9 mouse cellular contexts compared by ENCODE assay signal in the genomic region with DNA sequence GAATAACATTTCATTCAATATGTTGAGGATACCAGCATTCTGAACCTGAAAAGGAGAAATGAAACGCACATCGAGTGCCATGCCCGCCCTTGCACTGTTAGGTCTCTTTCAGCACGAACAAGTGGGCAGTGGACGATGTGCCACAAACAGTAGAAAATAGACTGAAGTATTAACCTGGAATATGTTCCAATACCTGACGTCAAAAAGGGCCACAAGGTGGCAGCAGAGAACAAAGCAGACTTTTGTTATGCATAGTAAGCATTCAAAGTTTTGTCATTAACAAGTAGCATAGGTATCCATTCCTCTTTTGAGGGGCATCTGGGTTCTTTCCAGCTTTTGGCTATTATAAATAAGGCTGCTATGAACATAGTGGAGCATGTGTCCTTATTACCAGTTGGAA.
DNase-seq lines count a peak whose midpoint lies in the region; ATAC-seq and TF ChIP-seq lines count a peak whose summit lies in the region.
"Had no signal": no experiment of that assay in that cellular context is flagged by ENCODE, and none has a peak within 500 bp of the region (broad histone marks: within the 10 kb centered on the region; RNA-seq: fewer than 3 reads in every experiment).

No protein-coding gene starts in this region.

- WGBS in hindbrain, embryonic 10.5 days: 70% methylated on average over 6 of the region's 6 CpGs
- WGBS in hindbrain, embryonic 12.5 days: 68% methylated on average over 6 of the region's 6 CpGs
- WGBS in heart, postnatal 0 days: 45% methylated on average over 6 of the region's 6 CpGs

- peak; percentile 25 to 86 (median 61); a peak in 4 of 6 replicates for TF ChIP-seq CTCF in MEL (IDR thresholded peaks at IDR 0.05 in 2 of 3, conservative IDR thresholded peaks at IDR 0.05 in 1 of 3; ENCODE audit: control insufficient read depth in 1 of 3, insufficient read depth in 1 of 3, low read depth in 2 of 3, low read length in 3 of 3, poor library complexity in 1 of 3, severe bottlenecking in 1 of 3)
- peak; percentile 72 for TF ChIP-seq CTCF in heart, postnatal 0 days (IDR thresholded peaks at IDR 0.05; ENCODE audit: low read depth)

- no peak overlapping the region for H3K27ac ChIP-seq in hindbrain, embryonic 10.5 days
- no peak overlapping the region for H3K27ac ChIP-seq in hindbrain, embryonic 12.5 days
- no peak overlapping the region for H3K27ac ChIP-seq in MEL (ENCODE audit: control insufficient read depth, low read depth, low read length)
- no peak overlapping the region for H3K27ac ChIP-seq in heart, postnatal 0 days (ENCODE audit: low read depth)
- H3K27ac ChIP-seq: limb, embryonic 12.5 days had no signal

- peak; percentile 12 for DNase-seq in hindbrain, embryonic 10.5 days (ENCODE audit: low spot score)
- peak; percentile 82 for DNase-seq in MEL (ENCODE audit: low read depth, low spot score)
- DNase-seq in cerebellum, adult 18-20 months: peak; percentile 52 to 58
- DNase-seq in heart, postnatal 0 days (ENCODE audit: low spot score): peak; percentile 15
- DNase-seq in left cerebral cortex, adult 18-20 months (ENCODE audit: low spot score in 2 of 2): peak; percentile 55 to 66
- peak; percentile 41 for DNase-seq in naive thymus-derived CD4-positive, alpha-beta T cell, adult 2 months (ENCODE audit: low read depth)
- peak; percentile 35 for DNase-seq in thymus, postnatal 25 days

- no peaks in the 10 kb centered on the region for H3K4me1 ChIP-seq in hindbrain, embryonic 10.5 days (replicated peaks)
- H3K4me1 ChIP-seq in hindbrain, embryonic 12.5 days: no peaks in the 10 kb centered on the region
- peaks cover 0 to 2% of the 10 kb centered on the region in 2 experiments; a peak in 1 of 4 replicates for H3K4me1 ChIP-seq in MEL (ENCODE audit: control insufficient read depth in 1 of 2, insufficient read depth in 2 of 2, low read length in 2 of 2)
- H3K4me1 ChIP-seq in heart, postnatal 0 days (ENCODE audit: control insufficient read depth, insufficient read depth): no peaks in the 10 kb centered on the region
- H3K4me1 ChIP-seq: limb, embryonic 12.5 days had no signal

- TF ChIP-seq RAD21 in MEL (IDR thresholded peaks at IDR 0.05; ENCODE audit: low read depth, low read length): peak; percentile 89

- H3K9me3 ChIP-seq in hindbrain, embryonic 10.5 days: no peaks in the 10 kb centered on the region
- no peaks in the 10 kb centered on the region for H3K9me3 ChIP-seq in hindbrain, embryonic 12.5 days (replicated peaks)
- no peaks in the 10 kb centered on the region for H3K9me3 ChIP-seq in MEL (replicated peaks; ENCODE audit: insufficient read depth, low read length)
- no peaks in the 10 kb centered on the region for H3K9me3 ChIP-seq in heart, postnatal 0 days (replicated peaks; ENCODE audit: control insufficient read depth, low read length)
- H3K9me3 ChIP-seq: limb, embryonic 12.5 days had no signal

- H3K4me3 ChIP-seq in hindbrain, embryonic 10.5 days: no peak overlapping the region
- H3K4me3 ChIP-seq in hindbrain, embryonic 12.5 days: no peak overlapping the region
- peak overlapping the region in 1 of 2 experiments; percentile 35; a peak in 1 of 4 replicates for H3K4me3 ChIP-seq in MEL (ENCODE audit: control insufficient read depth in 1 of 2, insufficient read depth in 1 of 2, low read depth in 2 of 2, low read length in 2 of 2)
- no peak overlapping the region for H3K4me3 ChIP-seq in heart, postnatal 0 days (ENCODE audit: low read depth, low read length)
- H3K4me3 ChIP-seq: limb, embryonic 12.5 days had no signal

- H3K27me3 ChIP-seq in hindbrain, embryonic 10.5 days (ENCODE audit: insufficient read depth, poor library complexity, severe bottlenecking): no peaks in the 10 kb centered on the region
- H3K27me3 ChIP-seq in hindbrain, embryonic 12.5 days: no peaks in the 10 kb centered on the region
- no peaks in the 10 kb centered on the region for H3K27me3 ChIP-seq in MEL (ENCODE audit: control insufficient read depth in 1 of 2, insufficient read depth in 2 of 2, low read length in 2 of 2)
- H3K27me3 ChIP-seq in heart, postnatal 0 days (ENCODE audit: control insufficient read depth, insufficient read depth, low read length): no peaks in the 10 kb centered on the region

- TF ChIP-seq POLR2A in MEL (IDR thresholded peaks at IDR 0.05; ENCODE audit: control insufficient read depth in 1 of 2, insufficient read depth in 1 of 2, low read depth in 1 of 2, low read length in 2 of 2, poor library complexity in 1 of 2): no peak

- no peak for TF ChIP-seq EP300 in MEL (IDR thresholded peaks at IDR 0.05; ENCODE audit: low read depth in 1 of 2, low read length in 2 of 2)
- no peak for TF ChIP-seq EP300 in heart, postnatal 0 days (IDR thresholded peaks at IDR 0.05; ENCODE audit: low read depth)

- H3K4me2 ChIP-seq in hindbrain, embryonic 12.5 days (replicated peaks): no peak overlapping the region
- no peak overlapping the region for H3K4me2 ChIP-seq in heart, postnatal 0 days (ENCODE audit: low read depth, low read length)
- H3K4me2 ChIP-seq: limb, embryonic 12.5 days had no signal

- H3K79me2 ChIP-seq in MEL (ENCODE audit: control insufficient read depth, insufficient read depth, low read length, poor library complexity): no peaks in the 10 kb centered on the region

- ATAC-seq in hindbrain, embryonic 12.5 days (ENCODE audit: low FRiP score): no peak
- ATAC-seq in heart, postnatal 0 days (ENCODE audit: insufficient read depth, low read depth): no peak

- no peak overlapping the region for H3K9ac ChIP-seq in hindbrain, embryonic 12.5 days
- H3K9ac ChIP-seq in MEL (ENCODE audit: control insufficient read depth, low read depth, low read length, poor library complexity, severe bottlenecking): no peak overlapping the region
- H3K9ac ChIP-seq in heart, postnatal 0 days (replicated peaks; ENCODE audit: low read depth, low read length): no peak overlapping the region
- H3K9ac ChIP-seq: limb, embryonic 12.5 days had no signal

- H3K36me3 ChIP-seq in hindbrain, embryonic 10.5 days: no peaks in the 10 kb centered on the region
- H3K36me3 ChIP-seq in hindbrain, embryonic 12.5 days: no peaks in the 10 kb centered on the region
- no peaks in the 10 kb centered on the region for H3K36me3 ChIP-seq in MEL (ENCODE audit: control insufficient read depth in 1 of 2, insufficient read depth in 2 of 2, low read length in 2 of 2)
- H3K36me3 ChIP-seq in heart, postnatal 0 days (replicated peaks; ENCODE audit: control insufficient read depth, insufficient read depth, low read length): no peaks in the 10 kb centered on the region
- H3K36me3 ChIP-seq: limb, embryonic 12.5 days had no signal

TF ChIP-seq in MEL, 35 proteins besides CTCF, POLR2A, EP300 and RAD21:
- no peak for TF ChIP-seq MYC (IDR thresholded peaks at IDR 0.05; ENCODE audit: low read depth, low read length)
- TF ChIP-seq ETS1 (IDR thresholded peaks at IDR 0.05; ENCODE audit: low read depth, low read length): no peak
- TF ChIP-seq TBP (IDR thresholded peaks at IDR 0.05; ENCODE audit: low read depth, low read length): no peak
- no peak for TF ChIP-seq NELFE (IDR thresholded peaks at IDR 0.05; ENCODE audit: low read depth, low read length)
- no peak for TF ChIP-seq BHLHE40 (IDR thresholded peaks at IDR 0.05; ENCODE audit: borderline replicate concordance, low read depth, low read length)
- TF ChIP-seq TCF12 (IDR thresholded peaks at IDR 0.05; ENCODE audit: low read depth, low read length): no peak
- TF ChIP-seq NRF1 (IDR thresholded peaks at IDR 0.05; ENCODE audit: insufficient read depth, low read depth, low read length, poor library complexity, severe bottlenecking): no peak
- no peak for TF ChIP-seq MAX (IDR thresholded peaks at IDR 0.05; ENCODE audit: low read length)
- no peak for TF ChIP-seq POLR2AphosphoS5 (IDR thresholded peaks at IDR 0.05; ENCODE audit: borderline replicate concordance, low read depth, low read length)
- no peak for TF ChIP-seq CHD2 (IDR thresholded peaks at IDR 0.05; ENCODE audit: low read length)
- TF ChIP-seq MAFK (IDR thresholded peaks at IDR 0.05; ENCODE audit: borderline replicate concordance, low read depth, low read length): peak; percentile 73; the same call in 1 of the 2 replicates
- no peak for TF ChIP-seq HCFC1 (IDR thresholded peaks at IDR 0.05; ENCODE audit: low read depth, low read length)
- no peak for TF ChIP-seq CHD1 (IDR thresholded peaks at IDR 0.05; ENCODE audit: low read depth, low read length)
- TF ChIP-seq SIN3A (IDR thresholded peaks at IDR 0.05; ENCODE audit: low read length): no peak
- no peak for TF ChIP-seq USF1 (IDR thresholded peaks at IDR 0.05; ENCODE audit: low read depth, low read length)
- TF ChIP-seq ZC3H11A (IDR thresholded peaks at IDR 0.05; ENCODE audit: low read depth, low read length): peak; percentile 95
- no peak for TF ChIP-seq TAL1 (IDR thresholded peaks at IDR 0.05; ENCODE audit: low read length)
- no peak for TF ChIP-seq JUND (IDR thresholded peaks at IDR 0.05; ENCODE audit: low read depth, low read length)
- no peak for TF ChIP-seq MXI1 (IDR thresholded peaks at IDR 0.05; ENCODE audit: low read depth, low read length)
- no peak for TF ChIP-seq GABPA (IDR thresholded peaks at IDR 0.05; ENCODE audit: low read depth, low read length)
- TF ChIP-seq RCOR1 (IDR thresholded peaks at IDR 0.05; ENCODE audit: low read depth, low read length): no peak
- no peak for TF ChIP-seq UBTF (IDR thresholded peaks at IDR 0.05; ENCODE audit: borderline replicate concordance, insufficient read depth, low read depth, low read length)
- no peak for TF ChIP-seq ELF1 (IDR thresholded peaks at IDR 0.05; ENCODE audit: low read depth, low read length)
- TF ChIP-seq USF2 (IDR thresholded peaks at IDR 0.05; ENCODE audit: borderline replicate concordance in 1 of 2, insufficient read depth in 1 of 2, low read depth in 1 of 2, low read length in 2 of 2): no peak
- peak; percentile 96 for TF ChIP-seq SMC3 (IDR thresholded peaks at IDR 0.05; ENCODE audit: low read depth, low read length)
- TF ChIP-seq MAZ (IDR thresholded peaks at IDR 0.05; ENCODE audit: low read depth, low read length): no peak
- TF ChIP-seq ZNF384 (IDR thresholded peaks at IDR 0.05; ENCODE audit: low read depth, low read length): no peak

Comparison
In these comparisons a context has a peak if more than half of its experiments do, and no peak if none do; other contexts are left out.
1. DNase-seq: peak in every context shown above with its lines; median percentile 82 in MEL; 60 in left cerebral cortex, adult 18-20 months; 55 in cerebellum, adult 18-20 months; 41 in naive thymus-derived CD4-positive, alpha-beta T cell, adult 2 months; 35 in thymus, postnatal 25 days; 15 in heart, postnatal 0 days; 12 in hindbrain, embryonic 10.5 days.